ENCODE assay signal across 8 mouse cellular contexts in genomic region chr1:182908050-182909036, GRCm38 (mm10). TPM values are rescaled to one million over a fixed set of nuclear protein-coding genes. Genes with fewer than 3 reads are reported as not detected.
A peak's percentile ranks its signal among the peaks of the same experiment; 100 is the strongest.
DNase-seq lines count a peak whose midpoint lies in the region; ATAC-seq and TF ChIP-seq lines count a peak whose summit lies in the region.

No protein-coding gene starts in this region.

- H3K4me2 ChIP-seq in heart, embryonic 11.5 days = peak overlapping the region; percentile 38
- peak overlapping the region; percentile 37 for H3K4me2 ChIP-seq in kidney, embryonic 16.5 days (replicated peaks; ENCODE audit: low read depth, low read length)
- H3K4me2 ChIP-seq in limb, embryonic 14.5 days (replicated peaks; ENCODE audit: low read depth, low read length, severe bottlenecking) = peak overlapping the region; percentile 25
- no peak overlapping the region for H3K4me2 ChIP-seq in midbrain, embryonic 14.5 days (ENCODE audit: low read length)

- DNase-seq in cerebellum, adult 11 months = peak; percentile 26
- peak; percentile 97 for DNase-seq in fibroblast of lung, adult 2 months (ENCODE audit: low read depth)
- DNase-seq in limb, embryonic 14.5 days (ENCODE audit: low spot score) = peak; percentile 98
- DNase-seq in midbrain, embryonic 14.5 days = peak; percentile 85
- peak; percentile 38 to 54 for DNase-seq in spleen, postnatal 36 days (ENCODE audit: low spot score in 2 of 2)

- ATAC-seq in cerebellum, adult (ENCODE audit: insufficient number of reproducible peaks, low FRiP score, low TSS enrichment) = no peak
- ATAC-seq in heart, embryonic 11.5 days (replicated peaks; ENCODE audit: insufficient number of reproducible peaks, low FRiP score, low TSS enrichment) = peak; percentile 82
- ATAC-seq in kidney, embryonic 16.5 days (ENCODE audit: low FRiP score, low TSS enrichment) = peak; percentile 93
- ATAC-seq in limb, embryonic 14.5 days (ENCODE audit: low FRiP score, low read depth) = peak; percentile 93
- ATAC-seq in midbrain, embryonic 14.5 days (ENCODE audit: low FRiP score, low TSS enrichment) = peak; percentile 78

- H3K9ac ChIP-seq in heart, embryonic 11.5 days (ENCODE audit: low read depth, low read length) = no peak overlapping the region
- no peak overlapping the region for H3K9ac ChIP-seq in kidney, embryonic 16.5 days (replicated peaks; ENCODE audit: low read length)
- H3K9ac ChIP-seq in limb, embryonic 14.5 days (ENCODE audit: low read depth, low read length, severe bottlenecking) = no peak overlapping the region
- H3K9ac ChIP-seq in midbrain, embryonic 14.5 days (replicated peaks; ENCODE audit: low read length) = no peak overlapping the region

- H3K4me3 ChIP-seq in heart, embryonic 11.5 days (ENCODE audit: low read depth, low read length) = no peak overlapping the region
- no peak overlapping the region for H3K4me3 ChIP-seq in kidney, embryonic 16.5 days (ENCODE audit: low read length)
- no peak overlapping the region for H3K4me3 ChIP-seq in limb, embryonic 14.5 days (replicated peaks; ENCODE audit: low read length)
- no peak overlapping the region for H3K4me3 ChIP-seq in midbrain, embryonic 14.5 days (replicated peaks; ENCODE audit: low read depth, low read length)

- peaks cover 37% of the 10 kb centered on the region for H3K4me1 ChIP-seq in heart, embryonic 11.5 days (ENCODE audit: control insufficient read depth, insufficient read depth, low read length)
- peaks cover 25% of the 10 kb centered on the region for H3K4me1 ChIP-seq in kidney, embryonic 16.5 days (ENCODE audit: insufficient read depth, low read length)
- peaks cover 12% of the 10 kb centered on the region for H3K4me1 ChIP-seq in limb, embryonic 14.5 days (ENCODE audit: control insufficient read depth, insufficient read depth, low read length)
- H3K4me1 ChIP-seq in midbrain, embryonic 14.5 days (ENCODE audit: control insufficient read depth, insufficient read depth, low read length) = peaks cover 4% of the 10 kb centered on the region; the same call in 1 of the 2 replicates

- H3K27ac ChIP-seq in heart, embryonic 11.5 days (ENCODE audit: low read depth, low read length) = peak overlapping the region; percentile 71
- peak overlapping the region; percentile 64 for H3K27ac ChIP-seq in kidney, embryonic 16.5 days (ENCODE audit: low read length)
- no peak overlapping the region for H3K27ac ChIP-seq in limb, embryonic 14.5 days (replicated peaks; ENCODE audit: low read depth, low read length)
- H3K27ac ChIP-seq in midbrain, embryonic 14.5 days (replicated peaks; ENCODE audit: low read depth, low read length) = no peak overlapping the region

- no peaks in the 10 kb centered on the region for H3K27me3 ChIP-seq in heart, embryonic 11.5 days (ENCODE audit: control insufficient read depth, insufficient read depth, low read length)
- H3K27me3 ChIP-seq in kidney, embryonic 16.5 days (ENCODE audit: insufficient read depth, low read length) = no peaks in the 10 kb centered on the region
- H3K27me3 ChIP-seq in limb, embryonic 14.5 days (ENCODE audit: control insufficient read depth, insufficient read depth, low read length) = no peaks in the 10 kb centered on the region
- H3K27me3 ChIP-seq in midbrain, embryonic 14.5 days (ENCODE audit: control insufficient read depth, insufficient read depth, low read length) = no peaks in the 10 kb centered on the region

- peaks cover 3% of the 10 kb centered on the region; the same call in 1 of the 2 replicates for H3K9me3 ChIP-seq in heart, embryonic 11.5 days (replicated peaks; ENCODE audit: control insufficient read depth, low read length)
- H3K9me3 ChIP-seq in kidney, embryonic 16.5 days (ENCODE audit: low read length) = peaks cover 3% of the 10 kb centered on the region; the same call in 1 of the 2 replicates
- no peaks in the 10 kb centered on the region for H3K9me3 ChIP-seq in limb, embryonic 14.5 days (ENCODE audit: control insufficient read depth, low read length)
- H3K9me3 ChIP-seq in midbrain, embryonic 14.5 days (ENCODE audit: control insufficient read depth, low read length) = no peaks in the 10 kb centered on the region

- no peak for TF ChIP-seq POLR2A in limb, embryonic 14.5 days (IDR thresholded peaks at IDR 0.05; ENCODE audit: borderline replicate concordance, extremely low read depth, insufficient read depth, insufficient read length)

- H3K36me3 ChIP-seq in heart, embryonic 11.5 days (ENCODE audit: control insufficient read depth, insufficient read depth, low read length) = no peaks in the 10 kb centered on the region
- H3K36me3 ChIP-seq in kidney, embryonic 16.5 days (ENCODE audit: insufficient read depth, low read length) = no peaks in the 10 kb centered on the region
- H3K36me3 ChIP-seq in limb, embryonic 14.5 days (ENCODE audit: control insufficient read depth, insufficient read depth, low read length) = no peaks in the 10 kb centered on the region
- no peaks in the 10 kb centered on the region for H3K36me3 ChIP-seq in midbrain, embryonic 14.5 days (ENCODE audit: control insufficient read depth, insufficient read depth, low read length)

- 9% methylated on average over 14 of the region's 14 CpGs for WGBS in heart, embryonic 11.5 days (ENCODE audit: insufficient replicate concordance)
- WGBS in kidney, embryonic 16.5 days = 9% methylated on average over 14 of the region's 14 CpGs
- 20% methylated on average over 14 of the region's 14 CpGs for WGBS in limb, embryonic 14.5 days
- WGBS in midbrain, embryonic 14.5 days = 13% methylated on average over 14 of the region's 14 CpGs

RNA-seq across cellular contexts. Expression of gene Tlr5, which starts 46.2 kb away (rescaled TPM):
- polyA plus RNA-seq in heart, embryonic 11.5 days (2014; fragmentation: Nextera tagmentation; extraction: Ambion mirVana) = 5.3 and 5.7 TPM in 2 replicates
- polyA plus RNA-seq in kidney, embryonic 16.5 days (2015; fragmentation: Nextera tagmentation; extraction: Ambion mirVana) = 1.00 and 1.0 TPM in 2 replicates
- polyA plus RNA-seq in limb, embryonic 14.5 days (2012; rRNA removed) = 4.4 and 5.0 TPM in 2 replicates
- polyA plus RNA-seq in limb, embryonic 14.5 days (2014; fragmentation: Nextera tagmentation; extraction: Ambion mirVana) = 2.5 and 2.7 TPM in 2 replicates
- 0.09 and 0.25 TPM in 2 replicates for polyA plus RNA-seq in midbrain, embryonic 14.5 days (2014; fragmentation: Nextera tagmentation; extraction: Ambion mirVana)

Comparison
In these comparisons a context has a peak if more than half of its experiments do, and no peak if none do; other contexts are left out.
1. DNase-seq: peak in every context shown above with its lines; median percentile 98 in limb, embryonic 14.5 days; 97 in fibroblast of lung, adult 2 months; 85 in midbrain, embryonic 14.5 days; 46 in spleen, postnatal 36 days; 26 in cerebellum, adult 11 months.
2. H3K27ac ChIP-seq: peak in heart, embryonic 11.5 days (single experiment) and kidney, embryonic 16.5 days (single experiment); none in limb, embryonic 14.5 days (single experiment) and midbrain, embryonic 14.5 days (single experiment).